Mouse (Mus musculus) hindbrain, embryonic 11.5 days (tissue): ENCODE results near the gene Lrrc3c. TPM values are rescaled to one million over a fixed set of nuclear protein-coding genes. Genes with fewer than 3 reads are reported as not detected.
"Not testable (repeated sequence)": the region's sequence is repeated elsewhere in the genome, so short reads cannot be mapped to it uniquely, and the experiment has no call there.

Source experiments
- ATAC-seq: fragments of 200-750 bp; cut with Nextera tagmentation; 2 replicates; pipeline ENCODE4 v1.8.0; 2017; ENCODE audit warnings: mild to moderate bottlenecking, moderate TSS enrichment, moderate library complexity; ENCODE audit not compliant: low FRiP score
- DNase-seq: peaks from one replicate; pipeline ENCODE4 v3.0.0-alpha.2; 2015; ENCODE audit warnings: low spot score
- H3K27ac ChIP-seq: fragments of 300-500 bp; sonication (generic); 2 replicates; pipeline ENCODE4 v1.5.1; 2014; ENCODE audit warnings: mild to moderate bottlenecking, low read depth, low read length
- H3K27me3 ChIP-seq: fragments of 300-500 bp; sonication (generic); 2 replicates; pipeline ENCODE4 v1.6.1; 2014; ENCODE audit warnings: mild to moderate bottlenecking, low read length, moderate library complexity, mixed read lengths; ENCODE audit not compliant: control insufficient read depth, insufficient read depth
- H3K36me3 ChIP-seq: fragments of 300-500 bp; sonication (generic); 2 replicates; pipeline ENCODE4 v1.6.1; 2014; ENCODE audit warnings: mild to moderate bottlenecking, low read length, moderate library complexity, mixed read lengths; ENCODE audit not compliant: control insufficient read depth, insufficient read depth
- H3K4me1 ChIP-seq: fragments of 300-500 bp; sonication (generic); replicated peaks from 2 replicates; pipeline ENCODE4 v1.6.1; 2014; ENCODE audit warnings: low read length, mixed read lengths; ENCODE audit not compliant: control insufficient read depth, insufficient read depth
- H3K4me2 ChIP-seq: fragments of 300-500 bp; sonication (generic); replicated peaks from 2 replicates; pipeline ENCODE4 v1.6.1; 2014; ENCODE audit warnings: mild to moderate bottlenecking, low read depth, low read length
- H3K4me3 ChIP-seq: fragments of 300-500 bp; sonication (generic); 2 replicates; pipeline ENCODE4 v1.5.1; 2014; ENCODE audit warnings: low read depth, low read length
- H3K9ac ChIP-seq: fragments of 300-500 bp; sonication (generic); 2 replicates; pipeline ENCODE4 v1.6.1; 2014; ENCODE audit warnings: low read depth, low read length
- H3K9me3 ChIP-seq: fragments of 300-500 bp; sonication (generic); 2 replicates; pipeline ENCODE4 v1.6.1; 2016; ENCODE audit warnings: low read length; ENCODE audit not compliant: control insufficient read depth
- WGBS: fragments of 180-500 bp; shearing (Covaris S2); extraction: QIAGEN DNeasy Blood & Tissue Kit; methylation state at CpG from one replicate; pipeline ENCODE4 v1.1.7; 2014; 5-methylcytosine and 5-hydroxymethylcytosine counted together
- polyA plus RNA-seq: library from polyadenylated mRNA; unstranded; fragments of >200 nt; fragmentation: Nextera tagmentation; extraction: Ambion mirVana; gene quantifications from 2 replicates; pipeline ENCODE4 v1.2.1, GENCODE M21; 2014

The Lrrc3c gene
- polyA plus RNA-seq, 1 experiment from 2014 or later = not detected

GRCm38 (mm10) chr11:98602090-98602690, 4.1 kb downstream of the Lrrc3c start:
- 3% methylated on average over 20 of the region's 20 CpGs for WGBS
- Histone ChIP-seq H3K9ac (peak overlapping the region; percentile 20), H3K4me1 (no peaks in the 10 kb centered on the region), H3K9me3 (no peaks in the 10 kb centered on the region), H3K4me2 (peak overlapping the region; percentile 45), H3K4me3 (peak overlapping the region; percentile 17; the same call in 1 of the 2 replicates), H3K27me3 (0 out of 2 replicates have a peak, but pooled peaks cover 5% of the 10 kb centered on the region), H3K27ac (no peak overlapping the region), H3K36me3 (no peaks in the 10 kb centered on the region)
- peak; percentile 66 for DNase-seq
- 0 out of 2 replicates have a peak, but pooled peaks have one; percentile 22 for ATAC-seq

GRCm38 (mm10) chr11:98603953-98604352, 5.9 kb downstream of the Lrrc3c start:
- ATAC-seq = no peak
- no peak overlapping the region for H3K4me2 ChIP-seq

DNA sequence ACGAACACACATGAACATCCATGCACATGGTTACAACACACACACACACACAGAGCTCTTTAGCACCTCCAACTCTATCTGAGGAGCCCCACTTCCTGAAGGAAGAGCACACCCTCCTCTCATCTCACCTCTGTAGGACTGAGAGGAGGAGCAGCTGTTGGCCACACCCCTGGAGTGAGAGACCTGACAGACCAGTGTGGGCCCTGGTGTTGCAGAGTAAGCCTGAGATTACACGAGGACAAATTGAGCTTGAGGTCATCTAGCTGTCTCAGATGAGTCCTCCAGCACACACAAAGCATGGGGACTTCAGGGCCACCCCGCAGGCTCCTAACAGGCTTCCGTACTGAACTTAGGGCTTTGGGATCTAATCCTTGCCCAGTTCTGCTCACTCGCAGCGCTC, 6.8 kb downstream of the Lrrc3c start:
- DNase-seq, H3K9ac ChIP-seq, H3K27ac ChIP-seq, H3K4me2 ChIP-seq, H3K4me3 ChIP-seq, H3K4me1 ChIP-seq, H3K36me3 ChIP-seq, H3K27me3 ChIP-seq, ATAC-seq, H3K9me3 ChIP-seq: not testable (repeated sequence)
- WGBS = 68% methylated on average over 6 of the region's 6 CpGs

More at GRCm38 (mm10) chr11:98603953-98604352, 5.9 kb downstream of the Lrrc3c start:
- no peaks in the 10 kb centered on the region for H3K9me3 ChIP-seq
- no peak overlapping the region for H3K9ac ChIP-seq
- no peak overlapping the region for H3K4me3 ChIP-seq
- 0 out of 2 replicates have a peak, but pooled peaks cover 4% of the 10 kb centered on the region for H3K27me3 ChIP-seq
- 89% methylated on average over 2 of the region's 2 CpGs for WGBS
- no peaks in the 10 kb centered on the region for H3K4me1 ChIP-seq
- no peaks in the 10 kb centered on the region for H3K36me3 ChIP-seq
- DNase-seq = no peak
- no peak overlapping the region for H3K27ac ChIP-seq

DNA sequence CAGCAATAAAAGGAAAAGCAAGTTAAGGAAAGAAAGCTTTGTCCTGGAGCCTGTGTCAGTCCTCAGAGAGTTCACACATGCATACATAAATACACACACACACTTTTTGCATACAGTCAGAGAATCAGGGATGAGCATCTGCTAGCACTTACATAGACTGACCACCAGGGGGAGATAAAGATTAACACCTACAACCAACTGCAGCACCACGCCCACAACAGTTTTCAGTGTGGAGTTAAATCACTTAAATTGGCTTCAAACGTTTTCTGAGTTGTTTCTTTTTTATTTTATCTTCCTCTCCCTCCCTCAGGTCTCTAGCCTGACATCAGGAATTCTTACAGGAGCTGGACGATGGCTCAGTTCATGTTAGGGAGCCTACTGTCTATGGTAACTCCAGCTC, 8.7 kb downstream of the Lrrc3c start:
- Histone ChIP-seq H3K4me3 (no peak overlapping the region), H3K9ac (no peak overlapping the region), H3K4me2 (no peak overlapping the region), H3K9me3 (no peaks in the 10 kb centered on the region), H3K36me3 (no peaks in the 10 kb centered on the region), H3K27me3 (peaks cover 2% of the 10 kb centered on the region; the same call in 1 of the 2 replicates), H3K27ac (no peak overlapping the region), H3K4me1 (no peaks in the 10 kb centered on the region)
- 11% methylated on average over 3 of the region's 3 CpGs for WGBS
- DNase-seq (peak; percentile 71), ATAC-seq (no peak)

- ATAC-seq = no peak
- no peak for DNase-seq
These were observed 22.7 kb downstream of the Lrrc3c start for GRCm38 (mm10) chr11:98620791-98621190.

GRCm38 (mm10) chr11:98623981-98624380, 25.9 kb downstream of the Lrrc3c start:
- H3K27ac ChIP-seq, H3K4me2 ChIP-seq, H3K36me3 ChIP-seq, H3K4me1 ChIP-seq, H3K27me3 ChIP-seq, DNase-seq, H3K4me3 ChIP-seq, ATAC-seq, H3K9ac ChIP-seq, H3K9me3 ChIP-seq: not testable (repeated sequence)
- WGBS = 84% methylated on average over 6 of the region's 6 CpGs

More at GRCm38 (mm10) chr11:98620791-98621190, 22.7 kb downstream of the Lrrc3c start:
- no peaks in the 10 kb centered on the region for H3K9me3 ChIP-seq
- H3K4me1 ChIP-seq = no peaks in the 10 kb centered on the region
- H3K36me3 ChIP-seq = no peaks in the 10 kb centered on the region
- no peak overlapping the region for H3K27ac ChIP-seq
- H3K4me3 ChIP-seq = no peak overlapping the region
- H3K4me2 ChIP-seq = no peak overlapping the region
- H3K9ac ChIP-seq = no peak overlapping the region
- WGBS = 91% methylated on average over 13 of the region's 13 CpGs
- H3K27me3 ChIP-seq = no peaks in the 10 kb centered on the region

DNA sequence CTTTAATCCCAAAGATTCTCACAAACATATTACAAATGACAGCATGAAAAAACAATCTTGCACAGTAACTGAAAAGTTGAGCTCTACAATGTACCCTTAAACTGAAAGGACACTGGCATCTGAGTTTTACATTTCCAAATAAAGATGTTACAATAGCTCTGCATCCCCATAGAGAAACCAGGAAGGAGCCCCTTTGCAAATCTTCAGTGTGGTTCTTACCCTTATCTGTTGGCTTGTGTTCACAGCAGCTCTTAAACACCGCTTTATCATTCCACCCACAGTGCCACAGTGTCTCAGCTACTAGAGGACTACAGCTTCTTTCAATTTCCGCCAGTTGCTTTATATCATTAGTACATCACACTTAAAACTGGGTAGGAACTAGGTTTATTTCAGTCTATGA, 26.3 kb downstream of the Lrrc3c start:
- not testable (repeated sequence) for H3K36me3 ChIP-seq, H3K4me2 ChIP-seq, H3K4me1 ChIP-seq, H3K4me3 ChIP-seq, H3K27me3 ChIP-seq, H3K9me3 ChIP-seq, H3K9ac ChIP-seq, H3K27ac ChIP-seq, ATAC-seq, DNase-seq
- WGBS = 87% methylated on average over 2 of the region's 2 CpGs

- Histone ChIP-seq H3K9ac (no peak within 1 kb of the TSS), H3K9me3 (no peaks in the 10 kb centered on the region), H3K27ac (no peak within 1 kb of the TSS), H3K4me2 (no peak within 1 kb of the TSS), H3K27me3 (no peaks in the 10 kb centered on the region), H3K36me3 (no peaks in the 10 kb centered on the region), H3K4me1 (no peaks in the 10 kb centered on the region), H3K4me3 (no peak within 1 kb of the TSS)
- WGBS = 85% methylated on average over 10 of the region's 10 CpGs
- DNase-seq = no peak
- ATAC-seq = no peak
These were observed 27.7 kb downstream of the Lrrc3c start, which contains the start of the genes Gm12355 and Gsdma3 for GRCm38 (mm10) chr11:98625611-98626410. Gene Gm12355 (minus strand): TSS chr11:98625661. Gene Gsdma3 (plus strand): TSS chr11:98626360.
